Mouse (Mus musculus): Measurements from ENCODE around the gene Scgb1c1.

Scgb1c1 gene

GRCm38 (mm10) chr7:140844905-140845665 is at the start of gene Scgb1c1:
Gene Scgb1c1 (plus strand): TSS chr7:140845547.
- peak; percentile 90 for DNase-seq

DNA sequence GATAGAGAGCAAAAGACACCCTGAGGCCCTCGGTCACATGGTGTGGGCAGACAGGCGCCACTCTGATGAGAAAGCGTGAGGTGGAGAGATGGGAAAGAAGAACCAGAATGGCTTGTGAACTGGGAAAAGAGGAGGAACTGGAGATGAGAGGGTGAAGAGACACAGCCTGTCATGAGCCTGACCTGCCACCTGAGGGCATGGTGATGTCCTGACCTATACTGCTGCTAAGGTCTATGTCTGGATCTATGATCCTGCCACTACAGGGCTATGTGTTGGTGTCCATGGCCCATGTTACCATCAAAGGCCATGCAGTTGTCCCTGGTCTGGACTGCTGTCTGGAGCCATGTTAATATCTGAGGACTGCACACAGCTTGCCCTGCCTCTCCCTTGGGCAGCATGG is 47.7 kb upstream of the Scgb1c1 start:
- DNase-seq, result no peak

- no peak for DNase-seq
These were observed 47.1 kb upstream of the Scgb1c1 start for GRCm38 (mm10) chr7:140798212-140798611.

GRCm38 (mm10) chr7:140802629-140803028 is 42.7 kb upstream of the Scgb1c1 start:
- DNase-seq, result no peak

- peak; percentile 27 for DNase-seq
These were observed 39.6 kb upstream of the Scgb1c1 start for GRCm38 (mm10) chr7:140805704-140806103.

DNA sequence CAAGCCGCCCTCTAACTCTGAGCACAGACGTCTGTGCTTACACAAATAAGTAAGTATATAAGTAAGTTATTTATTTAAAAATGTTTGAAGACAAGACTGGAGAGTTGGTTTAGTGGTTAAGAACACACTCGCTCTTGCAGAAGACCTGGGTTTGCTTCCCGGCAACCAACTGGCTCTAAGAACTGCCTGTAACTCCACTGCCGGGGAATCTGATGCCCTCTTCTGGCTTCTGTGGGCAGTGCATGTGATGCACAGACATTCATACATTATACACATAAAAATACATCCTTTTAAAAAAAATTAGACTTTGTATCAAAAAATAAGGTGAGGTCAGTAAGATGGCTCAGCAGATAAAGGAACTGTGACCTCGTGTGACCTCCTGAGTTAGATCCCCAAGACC is 34.9 kb upstream of the Scgb1c1 start:
- no peak for DNase-seq

GRCm38 (mm10) chr7:140811714-140812113 is 33.6 kb upstream of the Scgb1c1 start:
- DNase-seq, result no peak

DNA sequence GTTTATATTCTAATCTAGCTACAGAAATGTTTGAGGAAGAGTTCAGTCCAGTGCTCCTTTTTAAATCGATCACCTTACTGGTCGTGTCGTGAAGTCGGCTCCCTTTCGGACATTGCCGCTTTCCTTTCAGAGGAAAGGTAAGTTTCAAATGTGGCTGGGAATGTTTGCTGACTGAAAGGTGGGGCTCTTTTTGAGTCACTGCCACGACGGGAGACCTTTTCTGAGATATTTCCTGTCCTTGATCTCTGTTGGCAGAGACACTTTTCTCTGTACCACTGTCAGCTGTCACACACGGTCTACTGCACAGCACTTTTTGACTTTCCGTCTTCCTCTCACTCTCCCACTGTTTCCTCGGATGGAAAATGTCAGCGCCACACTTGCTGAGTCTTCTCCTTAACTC is 32.5 kb upstream of the Scgb1c1 start:
- DNase-seq, result no peak

DNA sequence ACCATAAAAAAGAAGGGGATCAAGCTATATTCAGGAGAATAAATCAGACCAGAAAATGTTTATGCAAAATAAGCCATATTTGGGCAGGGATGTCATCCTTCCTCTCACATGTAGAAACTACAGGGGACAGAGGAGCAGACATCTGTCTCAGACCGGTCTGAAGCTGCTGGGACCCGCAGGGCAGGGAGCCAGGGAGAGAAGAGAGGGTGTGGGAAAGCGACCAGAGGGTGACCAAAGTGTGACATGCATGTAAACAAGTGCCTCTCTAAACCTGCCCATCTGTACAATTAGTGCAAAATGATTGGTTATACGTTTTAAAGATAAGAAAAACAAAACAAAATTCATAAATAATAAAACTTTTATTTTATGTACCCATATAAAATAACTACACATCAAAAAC is 25.2 kb upstream of the Scgb1c1 start:
- no peak for DNase-seq

GRCm38 (mm10) chr7:140821305-140821652 is 24.1 kb upstream of the Scgb1c1 start:
- DNase-seq, result peak; percentile 37

GRCm38 (mm10) chr7:140821653-140822329 is 23.6 kb upstream of the Scgb1c1 start, which contains the start of gene Zfp941:
Gene Zfp941 (minus strand): TSS chr7:140822178.
- DNase-seq, result peak; percentile 86

DNA sequence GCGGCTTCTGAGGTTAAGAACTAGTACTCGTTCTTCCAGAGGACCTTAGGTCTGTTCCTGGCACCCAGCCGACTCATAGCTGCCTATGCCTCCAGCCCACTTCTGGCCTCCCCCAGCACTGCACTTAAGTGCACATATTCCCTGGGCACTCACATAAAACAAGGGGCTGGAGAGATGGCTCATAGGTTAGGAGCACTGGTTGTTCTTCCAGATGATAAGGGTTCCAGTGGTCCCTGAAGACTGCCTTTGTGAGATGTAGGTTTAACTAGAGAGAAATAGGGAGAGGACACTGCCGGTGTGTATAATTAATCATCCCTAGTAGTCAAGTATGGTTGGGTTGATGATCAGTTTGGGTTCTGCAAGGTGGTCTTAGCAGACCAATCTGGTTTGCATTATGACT is 22.6 kb upstream of the Scgb1c1 start:
- DNase-seq, result no peak

DNA sequence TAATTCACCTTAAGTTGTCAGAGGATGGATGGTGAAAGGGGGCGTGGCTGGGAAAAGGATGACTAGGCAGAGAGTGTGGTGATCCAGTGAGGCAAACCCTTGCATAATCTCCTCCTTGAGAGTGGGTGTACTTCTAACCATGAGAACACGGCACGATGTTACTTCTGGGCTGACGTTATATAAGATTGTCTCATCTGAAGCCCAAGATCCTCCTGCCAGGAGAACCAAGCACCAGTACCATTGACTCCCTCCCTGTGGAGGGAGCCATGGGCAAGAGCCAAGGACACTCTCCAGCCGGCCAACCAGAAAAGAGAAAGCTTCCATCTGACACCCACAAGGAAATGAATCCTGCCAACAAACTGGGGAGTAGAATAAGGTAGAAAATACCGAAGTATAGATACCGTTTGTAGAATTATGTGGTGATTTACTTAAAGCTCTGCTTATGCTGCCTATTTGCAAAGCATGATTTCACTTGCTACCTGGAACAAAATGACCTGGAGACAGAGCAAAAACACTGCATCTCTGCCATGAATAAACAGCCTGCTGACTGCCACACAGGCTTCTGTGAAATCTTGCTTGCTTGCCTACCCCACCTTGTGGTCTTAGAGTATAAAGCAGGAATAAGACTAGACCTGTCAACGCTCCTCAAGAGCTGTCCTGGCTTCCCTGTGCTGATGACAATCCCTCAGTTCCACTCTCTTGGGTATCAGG is 17.0 kb upstream of the Scgb1c1 start:
- peak; percentile 62 for DNase-seq

GRCm38 (mm10) chr7:140831447-140831846 is 13.9 kb upstream of the Scgb1c1 start:
- DNase-seq, result no peak

DNA sequence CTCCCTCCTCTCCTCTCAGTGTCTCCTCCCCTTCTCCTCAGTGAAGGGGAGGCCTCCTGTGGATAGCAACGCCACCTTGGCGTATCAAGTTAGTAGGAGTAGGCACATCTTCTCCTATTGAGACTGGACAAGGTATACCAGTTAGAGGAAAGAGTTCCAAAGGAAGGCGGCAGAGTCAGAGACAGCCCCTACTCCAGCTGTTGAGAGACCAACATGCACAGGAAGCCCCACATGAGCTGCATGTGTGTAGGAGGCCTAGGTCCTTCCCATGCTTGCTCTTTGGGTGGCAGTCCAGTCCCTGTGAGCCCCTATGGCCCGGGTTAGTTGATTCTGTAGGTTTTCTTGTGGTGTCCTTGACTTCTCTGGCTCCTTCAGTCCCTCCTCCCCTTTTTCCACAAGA is 12.0 kb upstream of the Scgb1c1 start:
- no peak for DNase-seq

GRCm38 (mm10) chr7:140834968-140835757 is 10.2 kb upstream of the Scgb1c1 start, which contains the start of gene Urah:
Gene Urah (plus strand): TSS chr7:140835018.
- no peak for DNase-seq

DNA sequence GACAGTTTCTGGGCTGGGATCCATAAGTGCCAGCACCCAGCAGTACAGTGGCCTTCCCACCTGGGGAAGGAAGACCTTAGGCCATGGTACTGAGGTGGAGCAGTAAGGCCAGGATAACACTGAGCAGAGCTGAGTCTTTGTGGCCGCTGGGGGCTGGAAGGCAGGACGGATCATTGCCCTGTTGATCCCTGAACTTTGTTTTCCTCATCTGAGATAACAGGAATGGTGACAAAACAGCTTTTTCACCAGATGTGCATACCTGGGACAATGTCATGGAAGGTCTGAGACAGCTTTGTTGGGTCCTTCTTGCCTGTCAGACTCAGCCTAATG is 9.6 kb upstream of the Scgb1c1 start:
- DNase-seq, result no peak

DNA sequence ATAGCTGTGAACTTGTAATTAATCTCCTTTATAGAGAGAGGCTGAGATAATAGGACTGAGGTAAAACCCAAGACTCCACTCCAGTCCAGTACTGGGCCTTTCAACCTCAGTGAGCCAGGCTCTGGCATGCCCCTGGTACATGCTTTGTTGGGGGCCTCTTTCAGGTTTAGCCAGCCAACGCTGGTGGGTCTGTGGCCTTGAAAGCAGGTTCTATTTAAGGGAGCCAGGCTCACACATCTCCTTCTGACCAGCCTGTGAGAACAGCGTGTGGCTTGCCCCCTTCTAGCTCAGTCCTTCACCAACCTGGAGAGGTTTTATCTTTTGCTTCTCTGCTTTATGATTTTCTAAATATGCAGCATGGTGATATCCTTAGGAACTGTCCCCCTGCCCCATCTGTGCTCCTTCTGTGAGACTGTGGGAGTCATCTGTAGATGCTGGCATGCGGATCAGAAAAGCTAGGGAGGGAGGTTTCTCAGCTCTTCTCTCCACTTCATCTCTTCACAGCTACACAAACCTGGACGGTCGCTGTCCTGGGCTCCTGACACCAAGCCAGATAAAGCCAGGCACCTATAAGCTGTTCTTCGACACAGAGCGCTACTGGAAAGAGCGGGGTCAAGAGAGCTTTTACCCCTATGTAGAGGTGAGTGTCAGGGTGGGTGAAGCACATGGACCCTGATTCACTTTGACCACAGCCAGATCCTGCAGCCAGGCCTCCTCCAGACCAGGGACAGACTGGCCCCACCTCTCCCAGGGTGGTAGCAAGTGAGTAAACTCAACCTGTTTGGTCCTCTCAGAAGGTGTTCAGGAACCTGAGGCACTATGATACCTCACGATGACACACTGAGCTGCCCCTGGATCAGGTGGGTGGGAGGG is 8.9 kb upstream of the Scgb1c1 start:
- no peak for DNase-seq

GRCm38 (mm10) chr7:140839556-140839955 is 5.8 kb upstream of the Scgb1c1 start:
- no peak for DNase-seq

DNA sequence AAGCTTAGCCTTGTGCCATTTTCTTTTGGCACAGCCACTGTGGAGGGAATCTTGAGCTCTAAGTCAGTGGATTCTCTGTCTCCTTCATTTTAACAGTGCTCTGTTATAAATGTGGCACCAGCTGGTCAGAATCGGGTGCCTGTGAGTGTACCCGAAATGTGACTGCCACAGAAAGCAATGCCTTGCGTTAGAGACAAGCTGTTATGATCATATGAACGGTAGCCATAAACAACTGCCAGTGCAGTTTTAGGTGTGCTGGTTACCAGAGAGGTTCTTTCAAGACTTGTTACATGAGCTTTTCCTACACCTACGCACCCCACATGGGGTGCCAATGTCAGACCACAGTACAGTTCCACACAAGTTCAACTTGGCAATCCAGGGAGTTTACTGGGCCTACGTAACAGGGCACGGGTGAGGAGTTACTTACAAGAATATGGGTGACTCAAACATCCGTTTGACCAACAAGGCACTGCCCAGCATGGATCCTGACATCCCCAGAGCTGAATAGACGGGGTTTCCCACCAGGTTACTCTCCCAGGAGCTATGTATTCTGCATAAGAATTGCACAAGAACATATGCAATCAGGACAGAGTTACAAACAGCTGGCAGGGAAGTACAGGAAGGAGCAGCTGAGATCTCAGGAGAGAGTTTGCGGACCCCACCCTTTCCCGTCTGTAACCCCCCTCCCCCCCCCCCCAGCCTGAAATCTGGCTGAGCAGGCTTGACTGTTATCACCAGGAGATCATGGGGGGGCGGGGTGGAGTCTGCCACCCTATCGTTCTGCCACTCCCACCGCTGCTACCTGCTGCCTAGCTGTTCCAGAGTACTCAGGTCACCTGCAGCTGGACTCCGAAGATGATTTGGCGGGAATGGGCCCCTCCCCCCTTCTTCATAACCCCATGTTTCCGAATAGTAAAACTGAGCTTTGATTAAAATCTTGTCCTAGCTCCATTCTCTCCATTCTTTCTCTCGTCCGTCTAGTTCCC is 4.3 kb upstream of the Scgb1c1 start:
- DNase-seq, result no peak

DNA sequence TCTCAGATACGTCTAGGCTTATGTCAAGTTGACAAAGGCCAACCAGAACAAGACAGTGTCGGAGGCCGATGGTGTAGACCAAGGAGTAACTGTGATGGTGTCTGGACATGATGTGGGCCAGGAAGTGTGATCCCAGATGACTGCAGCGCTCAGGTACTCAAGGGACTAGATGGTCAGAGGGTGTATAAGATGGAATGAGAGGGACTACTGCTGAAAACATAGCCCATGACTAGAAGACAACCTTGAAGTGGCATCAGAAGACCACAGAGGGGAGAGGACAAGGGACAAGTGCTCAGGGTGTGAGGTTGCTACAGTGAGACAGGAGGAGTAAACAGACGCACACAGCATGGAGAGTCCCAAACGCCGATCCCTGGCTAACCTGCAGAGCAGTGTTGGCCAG is 1.5 kb upstream of the Scgb1c1 start:
- no peak for DNase-seq

Data from cerebellum, adult 8-10 months (tissue).